8 mouse cellular contexts compared by ENCODE assay signal in genomic region chr2:143545299-143545751, GRCm38 (mm10). TPM values are rescaled to one million over a fixed set of nuclear protein-coding genes. Genes with fewer than 3 reads are reported as not detected.
DNase-seq lines count a peak whose midpoint lies in the region; ATAC-seq and TF ChIP-seq lines count a peak whose summit lies in the region.

No protein-coding gene starts in this region.

- H3K9ac ChIP-seq in heart, embryonic 13.5 days, result no peak overlapping the region; the same call in 1 of the 2 replicates
- no peak overlapping the region for H3K9ac ChIP-seq in heart, adult 2 months (ENCODE audit: low read depth, low read length)
- H3K9ac ChIP-seq in forebrain, embryonic 14.5 days (ENCODE audit: low read length), result peak overlapping the region; percentile 72
- H3K9ac ChIP-seq in neural tube, embryonic 15.5 days (replicated peaks), result peak overlapping the region; percentile 69

- ATAC-seq in heart, embryonic 13.5 days (ENCODE audit: extremely low read depth, insufficient number of reproducible peaks, low FRiP score, low TSS enrichment), result no peak
- no peak for ATAC-seq in forebrain, embryonic 14.5 days
- ATAC-seq in neural tube, embryonic 15.5 days (ENCODE audit: low FRiP score), result peak; percentile 51

- no peak for DNase-seq in heart, adult 2 months
- DNase-seq in cerebellum, adult 11 months, result peak; percentile 47
- peak; percentile 50 for DNase-seq in forebrain, embryonic 14.5 days (ENCODE audit: low spot score)
- peak; percentile 36 to 47 for DNase-seq in left cerebral cortex, postnatal 36 days (ENCODE audit: low spot score in 2 of 2)
- DNase-seq in testis, postnatal 10 days (ENCODE audit: low spot score), result no peak
- DNase-seq in thymus, postnatal 4 days, result no peak

- no peaks in the 10 kb centered on the region for H3K36me3 ChIP-seq in heart, embryonic 13.5 days
- H3K36me3 ChIP-seq in heart, adult 2 months (ENCODE audit: control insufficient read depth, insufficient read depth, low read length), result no peaks in the 10 kb centered on the region
- H3K36me3 ChIP-seq in forebrain, embryonic 14.5 days (ENCODE audit: control insufficient read depth, insufficient read depth, low read length), result no peaks in the 10 kb centered on the region
- H3K36me3 ChIP-seq in neural tube, embryonic 15.5 days, result no peaks in the 10 kb centered on the region

- H3K27ac ChIP-seq in heart, embryonic 13.5 days (replicated peaks), result no peak overlapping the region
- H3K27ac ChIP-seq in heart, adult 2 months, result no peak overlapping the region
- peak overlapping the region; percentile 86; the same call in 1 of the 2 replicates for H3K27ac ChIP-seq in forebrain, embryonic 14.5 days (ENCODE audit: low read depth, low read length)
- peak overlapping the region; percentile 90 for H3K27ac ChIP-seq in neural tube, embryonic 15.5 days (replicated peaks)

- H3K9me3 ChIP-seq in heart, embryonic 13.5 days, result no peaks in the 10 kb centered on the region
- H3K9me3 ChIP-seq in forebrain, embryonic 14.5 days (replicated peaks; ENCODE audit: control insufficient read depth, low read length), result no peaks in the 10 kb centered on the region
- H3K9me3 ChIP-seq in neural tube, embryonic 15.5 days (replicated peaks), result no peaks in the 10 kb centered on the region

- TF ChIP-seq EP300 in heart, adult 2 months (IDR thresholded peaks at IDR 0.05; ENCODE audit: insufficient read depth, low read depth, low read length), result no peak

- no peak for TF ChIP-seq POLR2A in heart, adult 2 months (IDR thresholded peaks at IDR 0.05; ENCODE audit: insufficient read depth, low read depth, low read length)

- no peaks in the 10 kb centered on the region for H3K79me2 ChIP-seq in heart, adult 2 months (replicated peaks; ENCODE audit: control insufficient read depth, insufficient read depth, low read length)

- no peak for TF ChIP-seq CTCF in heart, adult 2 months (IDR thresholded peaks at IDR 0.05)

- 2% methylated on average over 7 of the region's 7 CpGs for WGBS in heart, embryonic 13.5 days
- 4% methylated on average over 7 of the region's 7 CpGs for WGBS in heart, adult 2 months
- WGBS in forebrain, embryonic 14.5 days, result 1% methylated on average over 7 of the region's 7 CpGs
- 0% methylated on average over 7 of the region's 7 CpGs for WGBS in neural tube, embryonic 15.5 days

- peak overlapping the region; percentile 58 for H3K4me3 ChIP-seq in heart, embryonic 13.5 days
- H3K4me3 ChIP-seq in heart, adult 2 months, result no peak overlapping the region
- peak overlapping the region; percentile 58 for H3K4me3 ChIP-seq in forebrain, embryonic 14.5 days (ENCODE audit: low read depth, low read length)
- peak overlapping the region; percentile 60 for H3K4me3 ChIP-seq in neural tube, embryonic 15.5 days (replicated peaks)

- H3K4me1 ChIP-seq in heart, embryonic 13.5 days, result peaks cover 8% of the 10 kb centered on the region
- no peaks in the 10 kb centered on the region for H3K4me1 ChIP-seq in heart, adult 2 months (ENCODE audit: control insufficient read depth, insufficient read depth, low read length)
- H3K4me1 ChIP-seq in forebrain, embryonic 14.5 days (ENCODE audit: control insufficient read depth, insufficient read depth, low read length), result no peaks in the 10 kb centered on the region
- peaks cover 17% of the 10 kb centered on the region for H3K4me1 ChIP-seq in neural tube, embryonic 15.5 days

- H3K27me3 ChIP-seq in heart, embryonic 13.5 days (replicated peaks), result peaks cover 68% of the 10 kb centered on the region
- H3K27me3 ChIP-seq in heart, adult 2 months (ENCODE audit: control insufficient read depth, insufficient read depth, low read length), result peaks cover 5% of the 10 kb centered on the region; the same call in 1 of the 2 replicates
- peaks cover 16% of the 10 kb centered on the region for H3K27me3 ChIP-seq in forebrain, embryonic 14.5 days (replicated peaks; ENCODE audit: control insufficient read depth, insufficient read depth, low read length)
- 0 out of 2 replicates have a peak, but pooled peaks cover 11% of the 10 kb centered on the region for H3K27me3 ChIP-seq in neural tube, embryonic 15.5 days (replicated peaks)

- intact Hi-C loops in heart, adult 2 months (cut with DNase I), result no loop called here
- intact Hi-C loops in left cerebral cortex, postnatal 36 days (cut with DNase I), result loop anchor here (5.0 to 10.0 kb wide), 4 partner anchors 93 to 428 kb away; no protein-coding TSS in a partner anchor

- peak overlapping the region; percentile 80 for H3K4me2 ChIP-seq in heart, embryonic 13.5 days
- peak overlapping the region; percentile 79 for H3K4me2 ChIP-seq in forebrain, embryonic 14.5 days (ENCODE audit: low read length)
- H3K4me2 ChIP-seq in neural tube, embryonic 15.5 days, result peak overlapping the region; percentile 75

RNA-seq across cellular contexts. Expression of gene Pcsk2, which starts 0.6 kb away (rescaled TPM):
- polyA plus RNA-seq in heart, embryonic 13.5 days (2015; fragmentation: Nextera tagmentation; extraction: Ambion mirVana), result 0.03 and 0.05 TPM in 2 replicates
- total RNA-seq in heart, adult 2 months (2021), result not detected
- polyA plus RNA-seq in heart, adult 2 months (2012; rRNA removed), result 0.06 TPM in 1 of 2 replicates, not detected in the other
- polyA plus RNA-seq in forebrain, embryonic 14.5 days (2014; fragmentation: Nextera tagmentation; extraction: Ambion mirVana), result 11.4 and 13.5 TPM in 2 replicates
- total RNA-seq in left cerebral cortex, postnatal 36 days (2021), result 100 to 1,000 TPM; 265 to 318 TPM
- 24.4 and 28.2 TPM in 2 replicates for polyA plus RNA-seq in neural tube, embryonic 15.5 days (2015; fragmentation: Nextera tagmentation; extraction: Ambion mirVana)

Comparison
In these comparisons a context has a peak if more than half of its experiments do, and no peak if none do; other contexts are left out.
1. H3K27ac ChIP-seq: peak in forebrain, embryonic 14.5 days (single experiment) and neural tube, embryonic 15.5 days (single experiment); none in heart, embryonic 13.5 days (single experiment) and heart, adult 2 months (single experiment).
2. H3K9ac ChIP-seq: peak in forebrain, embryonic 14.5 days (single experiment) and neural tube, embryonic 15.5 days (single experiment); none in heart, embryonic 13.5 days (single experiment) and heart, adult 2 months (single experiment).
3. DNase-seq: peak in cerebellum, adult 11 months (single experiment), forebrain, embryonic 14.5 days (single experiment) and left cerebral cortex, postnatal 36 days (2 of 2); none in heart, adult 2 months (0 of 2), testis, postnatal 10 days (single experiment) and thymus, postnatal 4 days (single experiment).
4. RNA of gene Pcsk2, which starts 0.6 kb away (polyA plus RNA-seq): 24.4 to 28.2 TPM in neural tube, embryonic 15.5 days and 11.4 to 13.5 TPM in forebrain, embryonic 14.5 days; 0.03 to 0.05 TPM in heart, embryonic 13.5 days and 0.06 TPM in heart, adult 2 months; every median in the first group is over 10 times any median in the second.
5. Peak in every context shown above with its lines, with median percentiles within 50 percentile points of each other: H3K4me2 ChIP-seq.